Mouse (Mus musculus) lung, postnatal 0 days (tissue): ENCODE measurements around the gene Letmd1.

Experiments
- CTCF ChIP-seq: IDR thresholded peaks from 2 replicates; pipeline ENCODE4 v1.5.1; 2016; ENCODE audit warnings: antibody characterized with exemption, mild to moderate bottlenecking
- EP300 ChIP-seq: IDR thresholded peaks from 2 replicates; pipeline ENCODE4 v1.6.1; 2016; ENCODE audit warnings: antibody characterized with exemption, mild to moderate bottlenecking, control low read depth

- TF ChIP-seq EP300 (no peak), CTCF (no peak)
Observed at GRCm38 (mm10) chr15:100461646-100462045, 7.2 kb upstream of the Letmd1 start.
